Mouse (Mus musculus) heart, embryonic 11.5 days (tissue): ENCODE results near the gene Mrps7. TPM values are rescaled to one million over a fixed set of nuclear protein-coding genes. Genes with fewer than 3 reads are reported as not detected.

ENCODE experiments used
- ATAC-seq: fragments of 200-750 bp; cut with Nextera tagmentation; replicated peaks from 2 replicates; pipeline ENCODE4 v1.8.0; 2017; ENCODE audit warnings: moderate library complexity; ENCODE audit not compliant: insufficient number of reproducible peaks, low FRiP score, low TSS enrichment
- H3K27ac ChIP-seq: fragments of 300-500 bp; sonication (generic); 2 replicates; pipeline ENCODE4 v1.5.1; 2014; ENCODE audit warnings: mild to moderate bottlenecking, low read depth, low read length
- H3K27me3 ChIP-seq: fragments of 300-500 bp; sonication (generic); 2 replicates; pipeline ENCODE4 v1.6.1; 2014; ENCODE audit warnings: mild to moderate bottlenecking, low read length, mixed read lengths; ENCODE audit not compliant: control insufficient read depth, insufficient read depth
- H3K36me3 ChIP-seq: fragments of 300-500 bp; sonication (generic); 2 replicates; pipeline ENCODE4 v1.6.1; 2014; ENCODE audit warnings: mild to moderate bottlenecking, low read length, moderate library complexity, mixed read lengths; ENCODE audit not compliant: control insufficient read depth, insufficient read depth
- H3K4me1 ChIP-seq: fragments of 300-500 bp; sonication (generic); 2 replicates; pipeline ENCODE4 v1.6.1; 2014; ENCODE audit warnings: low read length; ENCODE audit not compliant: control insufficient read depth, insufficient read depth
- H3K4me2 ChIP-seq: fragments of 300-500 bp; sonication (generic); 2 replicates; pipeline ENCODE4 v1.6.1; 2014; ENCODE audit warnings: mild to moderate bottlenecking, moderate library complexity
- H3K4me3 ChIP-seq: fragments of 300-500 bp; sonication (generic); 2 replicates; pipeline ENCODE4 v1.5.1; 2014; ENCODE audit warnings: low read depth, low read length
- H3K9ac ChIP-seq: fragments of 300-500 bp; sonication (generic); 2 replicates; pipeline ENCODE4 v1.6.1; 2014; ENCODE audit warnings: mild to moderate bottlenecking, low read depth, low read length, moderate library complexity
- H3K9me3 ChIP-seq: fragments of 300-500 bp; sonication (generic); replicated peaks from 2 replicates; pipeline ENCODE4 v1.6.1; 2016; ENCODE audit warnings: low read length; ENCODE audit not compliant: control insufficient read depth
- WGBS: fragments of 180-500 bp; shearing (Covaris S2); extraction: QIAGEN DNeasy Blood & Tissue Kit; methylation state at CpG from one replicate; pipeline ENCODE4 v1.1.7; 2014; ENCODE audit not compliant: insufficient replicate concordance; 5-methylcytosine and 5-hydroxymethylcytosine counted together
- polyA plus RNA-seq: library from polyadenylated mRNA; unstranded; fragments of >200 nt; fragmentation: Nextera tagmentation; extraction: Ambion mirVana; gene quantifications from 2 replicates; pipeline ENCODE4 v1.2.1, GENCODE M21; 2014

The Mrps7 gene
- polyA plus RNA-seq, 1 experiment from 2014 or later = 104 TPM

- Histone ChIP-seq H3K36me3 (peaks cover 67% of the 10 kb centered on the region), H3K9me3 (no peaks in the 10 kb centered on the region), H3K4me2 (no peak overlapping the region), H3K9ac (no peak overlapping the region), H3K4me3 (no peak overlapping the region), H3K27ac (no peak overlapping the region), H3K4me1 (no peaks in the 10 kb centered on the region), H3K27me3 (no peaks in the 10 kb centered on the region)
- 94% methylated on average over 7 of the region's 7 CpGs for WGBS
- ATAC-seq = no peak
These were observed 18.1 kb upstream of the Mrps7 start for GRCm38 (mm10) chr11:115585573-115586100.

DNA sequence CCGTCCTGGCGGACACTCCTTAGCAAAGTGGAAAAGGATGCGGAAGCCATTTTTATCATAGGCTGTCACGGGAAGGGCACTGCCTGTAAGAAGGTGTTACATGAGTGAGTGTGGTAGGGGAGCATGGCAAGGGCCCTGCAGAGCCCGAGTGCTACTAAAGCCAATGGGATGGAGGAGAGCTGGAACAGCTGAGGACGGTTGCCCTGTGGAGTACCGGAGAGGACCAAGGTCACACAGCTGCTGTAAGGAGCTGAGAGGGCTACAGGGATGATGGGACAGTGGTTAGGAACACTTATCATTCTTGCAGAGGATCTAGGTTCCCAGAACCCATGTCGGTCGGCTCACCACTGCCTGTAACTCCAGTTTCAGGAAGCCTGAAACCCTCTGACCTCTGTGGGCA lies 17.3 kb upstream of the Mrps7 start:
- Histone ChIP-seq H3K9ac (no peak overlapping the region), H3K9me3 (no peaks in the 10 kb centered on the region), H3K36me3 (peaks cover 64% of the 10 kb centered on the region), H3K4me3 (no peak overlapping the region), H3K4me1 (no peaks in the 10 kb centered on the region), H3K27ac (no peak overlapping the region), H3K27me3 (no peaks in the 10 kb centered on the region), H3K4me2 (no peak overlapping the region)
- 87% methylated on average over 9 of the region's 9 CpGs for WGBS
- no peak for ATAC-seq

DNA sequence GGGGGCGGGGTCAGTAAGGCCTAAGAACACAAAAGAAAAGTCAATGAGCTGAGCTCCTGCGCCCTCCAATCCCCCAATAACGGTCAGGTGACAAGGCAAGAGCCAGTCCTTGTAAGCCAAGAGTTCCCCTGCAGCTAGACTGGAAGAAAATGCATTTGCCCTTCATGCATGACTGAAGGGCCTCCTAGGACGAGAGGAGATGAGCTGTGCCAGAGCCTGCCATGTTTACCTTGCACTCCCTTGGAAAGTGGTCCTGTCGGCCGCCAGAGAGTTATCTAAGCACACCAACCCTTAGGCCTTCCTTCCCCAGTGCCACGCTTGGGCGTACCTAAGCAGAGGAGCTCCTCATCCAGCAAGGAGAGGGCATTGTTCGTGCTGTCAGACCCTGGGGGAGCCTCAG lies 15.7 kb upstream of the Mrps7 start:
- H3K9me3 ChIP-seq = no peaks in the 10 kb centered on the region
- WGBS = 87% methylated on average over 9 of the region's 9 CpGs
- H3K4me1 ChIP-seq = no peaks in the 10 kb centered on the region
- H3K27me3 ChIP-seq = no peaks in the 10 kb centered on the region
- no peak overlapping the region for H3K9ac ChIP-seq
- no peak overlapping the region for H3K27ac ChIP-seq
- H3K36me3 ChIP-seq = peaks cover 62% of the 10 kb centered on the region
- H3K4me3 ChIP-seq = no peak overlapping the region
- H3K4me2 ChIP-seq = no peak overlapping the region
- ATAC-seq = no peak

DNA sequence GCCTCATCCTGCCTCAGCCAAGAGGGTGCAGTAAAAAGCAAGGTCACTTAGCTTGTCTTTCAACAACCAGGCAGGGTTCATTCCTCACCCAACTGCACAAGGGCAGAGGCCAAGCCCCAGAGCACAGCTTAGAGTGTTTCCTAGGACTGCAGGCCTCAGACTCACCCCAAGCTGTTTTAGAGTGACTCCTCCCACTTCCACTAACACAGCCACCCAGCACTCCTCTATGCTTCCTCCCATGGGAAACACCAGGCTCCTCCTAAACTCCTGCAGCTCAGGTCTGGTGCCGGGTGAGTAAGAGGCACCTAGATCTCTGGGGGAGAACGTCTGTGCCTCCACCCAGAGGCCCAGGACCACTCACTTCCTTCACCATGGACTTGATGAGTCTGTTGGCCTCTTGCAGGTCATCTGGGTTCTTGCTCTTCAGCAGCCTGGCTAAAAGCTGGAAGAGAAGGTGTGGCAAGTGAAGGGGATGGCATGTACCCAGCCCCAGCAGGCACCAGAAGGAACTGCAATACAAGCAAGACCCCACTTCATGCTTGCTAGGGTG lies 13.1 kb upstream of the Mrps7 start:
- H3K27ac ChIP-seq = no peak overlapping the region

GRCm38 (mm10) chr11:115595209-115595608 lies 8.5 kb upstream of the Mrps7 start:
- Histone ChIP-seq H3K27ac (no peak overlapping the region), H3K9ac (no peak overlapping the region), H3K4me1 (no peaks in the 10 kb centered on the region), H3K36me3 (peaks cover 37% of the 10 kb centered on the region), H3K4me3 (no peak overlapping the region), H3K4me2 (no peak overlapping the region), H3K27me3 (no peaks in the 10 kb centered on the region), H3K9me3 (no peaks in the 10 kb centered on the region)
- 95% methylated on average over 3 of the region's 3 CpGs for WGBS
- ATAC-seq = no peak

More for the DNA sequence above, 13.1 kb upstream of the Mrps7 start:
- no peaks in the 10 kb centered on the region for H3K4me1 ChIP-seq
- no peaks in the 10 kb centered on the region for H3K9me3 ChIP-seq
- no peak overlapping the region for H3K4me3 ChIP-seq
- H3K4me2 ChIP-seq = no peak overlapping the region
- H3K36me3 ChIP-seq = peaks cover 53% of the 10 kb centered on the region
- H3K9ac ChIP-seq = no peak overlapping the region
- H3K27me3 ChIP-seq = no peaks in the 10 kb centered on the region
- WGBS = 78% methylated on average over 2 of the region's 2 CpGs
- ATAC-seq = no peak

GRCm38 (mm10) chr11:115598309-115598708 lies 5.4 kb upstream of the Mrps7 start:
- H3K9me3 ChIP-seq = no peaks in the 10 kb centered on the region
- 93% methylated on average over 4 of the region's 4 CpGs for WGBS
- H3K4me3 ChIP-seq = no peak overlapping the region
- H3K9ac ChIP-seq = no peak overlapping the region
- H3K4me1 ChIP-seq = peaks cover 23% of the 10 kb centered on the region
- H3K27ac ChIP-seq = no peak overlapping the region
- H3K4me2 ChIP-seq = no peak overlapping the region
- H3K36me3 ChIP-seq = peaks cover 20% of the 10 kb centered on the region
- no peak for ATAC-seq
- no peaks in the 10 kb centered on the region for H3K27me3 ChIP-seq

DNA sequence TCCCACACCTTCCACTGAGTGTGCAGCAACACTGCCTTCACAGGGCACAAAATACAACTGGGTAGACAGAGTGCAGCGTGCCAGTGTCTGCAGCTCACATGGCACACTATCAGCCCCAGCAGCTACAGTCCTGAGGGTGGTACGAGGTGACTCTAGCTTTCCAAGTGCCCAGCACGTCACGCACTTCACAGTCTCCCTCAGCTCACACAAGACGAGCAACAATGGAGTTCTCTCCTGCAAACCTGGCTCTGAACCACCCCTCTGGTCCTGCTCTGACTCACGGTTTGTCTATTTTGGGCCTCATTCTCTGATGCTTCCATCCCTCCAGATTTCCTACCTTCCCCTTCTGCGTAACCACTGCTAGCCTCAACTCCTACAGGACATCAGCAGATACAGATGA lies 4.0 kb upstream of the Mrps7 start:
- Histone ChIP-seq H3K9ac (no peak overlapping the region), H3K27ac (no peak overlapping the region), H3K4me2 (no peak overlapping the region), H3K9me3 (no peaks in the 10 kb centered on the region), H3K36me3 (peaks cover 8% of the 10 kb centered on the region; the same call in 1 of the 2 replicates), H3K4me3 (no peak overlapping the region), H3K27me3 (no peaks in the 10 kb centered on the region), H3K4me1 (peaks cover 25% of the 10 kb centered on the region)
- no peak for ATAC-seq
- 84% methylated on average over 7 of the region's 7 CpGs for WGBS

DNA sequence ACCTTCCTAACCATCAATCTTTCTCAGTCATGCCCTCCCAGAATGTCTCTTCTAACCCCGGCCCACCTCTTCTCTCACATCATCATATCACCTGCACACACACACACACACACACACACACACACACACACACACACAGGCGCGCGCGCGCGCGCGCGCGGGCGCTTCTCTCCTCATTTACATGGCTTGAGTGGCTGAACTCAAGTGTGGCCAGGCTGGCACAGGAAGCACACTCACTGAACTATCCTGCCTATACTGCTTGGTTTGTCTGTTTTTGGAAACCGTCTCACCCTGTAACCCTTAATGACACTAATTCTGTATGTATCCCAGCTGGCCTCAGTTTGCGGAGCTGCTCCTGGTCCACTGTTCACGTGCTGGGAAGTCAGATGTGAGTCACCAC lies 3.0 kb upstream of the Mrps7 start:
- 87% methylated on average over 15 of the region's 15 CpGs for WGBS
- H3K27ac ChIP-seq = no peak overlapping the region
- no peak overlapping the region for H3K4me2 ChIP-seq
- H3K27me3 ChIP-seq = no peaks in the 10 kb centered on the region
- ATAC-seq = no peak
- H3K4me3 ChIP-seq = no peak overlapping the region
- H3K36me3 ChIP-seq = peaks cover 8% of the 10 kb centered on the region
- H3K9ac ChIP-seq = no peak overlapping the region
- peaks cover 32% of the 10 kb centered on the region for H3K4me1 ChIP-seq
- no peaks in the 10 kb centered on the region for H3K9me3 ChIP-seq

DNA sequence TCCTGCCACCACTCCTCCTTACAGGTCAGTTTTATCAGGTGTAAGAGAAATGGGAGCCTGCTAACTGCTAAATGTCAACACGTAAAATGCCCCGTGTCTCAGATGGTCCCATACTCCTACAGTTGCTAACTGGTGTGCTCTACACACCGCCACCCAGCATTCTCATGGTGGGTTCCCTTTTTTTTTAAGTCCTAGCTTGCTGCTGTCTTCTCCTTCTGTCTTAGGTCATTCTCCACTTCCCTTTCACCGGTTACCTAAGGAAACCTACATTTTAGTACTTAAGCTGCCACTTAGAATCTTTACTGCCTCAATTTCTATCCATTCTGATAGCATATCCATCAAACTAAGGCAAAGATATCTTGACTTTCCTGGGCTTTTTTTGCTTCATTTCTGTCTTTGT lies 2.6 kb upstream of the Mrps7 start:
- Histone ChIP-seq H3K9ac (no peak overlapping the region), H3K4me2 (no peak overlapping the region; the same call in 1 of the 2 replicates), H3K9me3 (no peaks in the 10 kb centered on the region), H3K27ac (no peak overlapping the region), H3K4me1 (peaks cover 32% of the 10 kb centered on the region), H3K36me3 (peaks cover 12% of the 10 kb centered on the region), H3K27me3 (no peaks in the 10 kb centered on the region), H3K4me3 (no peak overlapping the region)
- ATAC-seq = no peak
- 57% methylated on average over 4 of the region's 4 CpGs for WGBS
